Mouse (Mus musculus) heart, postnatal 10 days (tissue): ENCODE data around the gene Prps1l1. TPM values are rescaled to one million over a fixed set of nuclear protein-coding genes. Genes with fewer than 3 reads are reported as not detected.

Source experiments
- DNase-seq, 2 experiments: peaks; one replicate each; pipeline ENCODE4 v3.0.0; 2021
- intact Hi-C: fragments of 180-260 bp; cut with DNase I; formaldehyde crosslinking; loops from one replicate; pipeline ENCODE4 v1.15.1; 2025
- total RNA-seq, 2 experiments: library from RNA; stranded (reverse); gene quantifications; 2 replicates each; pipeline ENCODE4 v1.2.3; 2021

Gene Prps1l1
- not detected for total RNA-seq

DNA sequence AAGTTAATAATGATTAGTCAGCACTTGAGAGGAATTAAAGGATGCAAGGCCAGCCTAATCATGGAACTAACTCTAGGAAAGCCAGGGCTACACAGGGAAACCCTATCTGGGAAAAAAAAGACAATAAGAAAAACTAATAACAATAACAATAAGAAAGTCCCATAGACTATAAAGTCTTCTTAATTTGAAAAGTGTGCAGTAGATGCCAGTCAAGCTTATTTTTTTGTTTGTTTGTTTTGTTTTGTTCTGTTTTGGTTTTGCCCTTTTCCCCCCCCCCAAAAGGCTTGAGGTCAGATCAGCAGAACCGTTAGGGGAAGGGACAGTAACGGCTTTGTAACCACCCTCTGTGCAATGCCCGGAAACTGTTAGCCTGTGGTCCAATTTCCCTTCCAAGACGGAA is at the start of gene Prps1l1:
TSS of gene Prps1l1 (plus strand) at position 301 of the 400 bp plus-strand sequence.
- intact Hi-C loops, result no loop called here
- DNase-seq, result no peak

DNA sequence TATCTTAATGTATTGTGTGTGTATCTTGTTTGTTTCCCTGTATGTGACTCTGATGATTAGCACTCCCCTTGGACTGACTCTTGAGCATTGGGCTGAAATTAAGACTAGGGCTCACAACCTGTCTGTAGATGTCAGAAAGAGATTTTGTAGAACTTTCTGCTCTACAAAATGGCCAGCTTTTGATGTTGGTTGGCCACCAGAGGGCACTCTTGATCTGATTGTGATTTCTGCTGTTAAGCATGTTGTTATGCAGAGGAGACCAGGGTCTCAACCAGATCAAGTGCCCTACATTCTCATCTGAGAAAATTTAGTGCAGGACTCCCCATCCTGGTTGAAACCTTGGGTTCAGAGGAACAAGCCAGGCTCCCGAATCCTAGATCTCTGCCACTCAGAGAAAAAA is 46.6 kb upstream of the Prps1l1 start:
- no peak for DNase-seq
- intact Hi-C loops, result no loop called here

DNA sequence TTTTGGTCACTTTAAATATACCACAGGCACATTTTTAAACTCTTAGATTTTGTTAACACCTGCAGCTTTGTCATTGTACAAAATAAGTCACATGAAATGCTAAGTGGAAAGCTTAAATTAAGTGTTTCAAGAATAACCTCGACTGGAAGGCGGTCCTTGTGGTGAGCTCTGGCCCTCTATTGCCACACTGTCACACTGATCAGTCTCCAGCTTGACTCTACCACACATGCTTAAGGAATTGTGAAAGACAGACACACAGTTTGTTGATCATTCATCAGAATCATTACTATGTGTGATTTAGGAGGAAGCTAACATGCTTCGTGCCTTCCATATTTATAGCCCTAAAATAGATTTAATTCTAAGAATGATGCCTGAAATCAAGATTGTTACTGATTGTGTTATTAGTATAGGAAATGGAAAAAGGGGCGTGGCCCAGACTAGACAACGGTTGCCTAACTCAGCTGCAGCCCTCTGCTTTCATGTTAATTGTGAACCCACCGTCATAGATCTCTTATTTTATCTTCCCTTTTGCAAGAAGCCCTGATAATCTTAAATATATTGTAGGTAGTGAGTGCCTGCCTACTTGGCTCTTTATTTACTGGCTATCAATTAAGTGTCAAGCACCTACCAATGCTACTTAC is 35.4 kb upstream of the Prps1l1 start:
- intact Hi-C loops, result no loop called here
- no peak for DNase-seq

DNA sequence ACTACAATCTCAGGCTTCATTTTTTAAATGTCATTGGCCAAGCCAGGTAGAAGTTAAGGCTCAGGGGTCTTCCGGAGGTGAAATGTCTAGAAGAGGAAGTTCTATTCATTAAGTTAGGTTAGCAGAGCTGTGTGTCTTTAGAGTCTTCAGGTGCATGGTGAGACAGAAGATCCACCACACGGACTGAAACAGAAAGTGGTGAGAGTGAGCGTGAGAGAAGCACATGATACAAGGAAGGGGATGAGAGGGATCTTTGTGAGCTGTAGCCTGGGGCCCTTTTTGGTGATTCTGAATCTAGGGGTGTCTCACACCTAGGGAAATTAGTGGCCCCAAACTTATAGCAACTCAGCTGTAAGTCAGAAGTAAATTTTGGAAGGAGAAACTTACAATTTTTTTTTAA is 8.6 kb upstream of the Prps1l1 start:
- intact Hi-C loops, result no loop called here

DNA sequence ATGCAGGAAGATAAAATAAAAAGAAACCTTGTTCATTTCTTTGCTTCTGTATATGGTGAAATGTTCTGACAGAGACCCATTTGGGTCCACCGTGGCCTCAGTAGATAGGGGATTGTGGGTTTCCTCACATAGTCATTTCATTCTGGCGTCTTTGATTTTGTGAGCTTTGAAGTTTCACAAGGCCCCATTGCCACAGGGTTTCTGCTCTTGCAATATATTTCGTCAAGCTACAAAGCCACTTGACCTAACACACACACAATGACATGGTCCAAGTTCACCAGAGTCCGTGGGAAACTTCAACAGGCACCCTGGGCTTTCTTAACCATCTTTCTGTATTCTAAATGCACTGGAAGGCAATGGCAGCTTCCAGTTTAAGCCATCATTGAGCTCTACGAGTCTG is 1.3 kb downstream of the Prps1l1 start:
- intact Hi-C loops, result no loop called here
- DNase-seq, result no peak

More for the DNA sequence above, 8.6 kb upstream of the Prps1l1 start:
- DNase-seq, result no peak

DNA sequence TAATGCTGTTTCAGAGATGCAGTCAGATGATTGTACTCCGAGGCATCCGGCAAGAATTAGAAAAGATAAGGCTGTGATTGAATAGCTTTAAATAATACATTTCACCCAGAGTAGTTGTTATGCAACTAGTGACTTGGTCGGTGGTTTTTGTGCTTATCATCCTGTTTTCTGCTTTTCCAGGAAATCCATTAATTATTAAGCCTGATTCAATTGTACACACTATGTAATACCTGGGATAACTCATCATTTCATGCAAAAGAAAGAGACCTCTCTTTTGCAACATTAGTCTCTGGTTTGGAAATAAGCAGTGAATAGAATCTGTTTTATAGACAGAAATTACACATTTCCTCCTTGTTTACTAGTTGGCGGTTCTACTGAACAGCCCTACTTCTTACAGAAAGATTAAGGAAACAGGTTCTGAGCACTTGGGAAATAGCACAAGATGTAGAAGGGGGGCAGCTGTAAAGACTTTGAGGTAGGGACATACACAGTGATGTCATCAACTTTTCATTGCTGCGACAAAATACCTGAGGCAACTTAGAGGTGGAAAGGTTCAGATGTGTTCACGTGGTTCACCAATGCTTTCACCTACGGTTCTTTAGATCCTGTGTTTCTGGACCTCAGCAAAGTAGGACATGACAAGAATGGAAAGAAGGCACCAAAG is 5.1 kb downstream of the Prps1l1 start:
- DNase-seq, result no peak
- intact Hi-C loops, result no loop called here

DNA sequence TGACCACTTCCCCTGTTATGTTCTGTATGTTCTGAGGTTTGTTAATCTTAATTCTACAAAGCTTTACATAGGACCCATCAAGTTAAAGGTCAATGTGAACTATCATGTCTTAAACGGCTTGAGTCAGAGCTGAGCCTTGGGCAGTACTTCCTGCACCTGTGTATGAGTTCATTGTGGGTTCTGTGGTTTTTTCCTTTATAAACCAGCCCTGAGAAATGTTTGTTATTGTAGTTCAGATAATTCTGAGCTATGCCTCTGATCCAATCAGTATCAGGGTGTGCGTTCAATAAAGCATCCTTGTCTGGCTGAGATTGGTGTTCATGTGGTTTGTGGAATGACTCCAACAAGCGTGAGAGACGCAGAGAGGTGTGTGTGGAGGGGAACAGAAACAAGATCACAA is 5.8 kb downstream of the Prps1l1 start:
- intact Hi-C loops, result no loop called here
- DNase-seq, result no peak

DNA sequence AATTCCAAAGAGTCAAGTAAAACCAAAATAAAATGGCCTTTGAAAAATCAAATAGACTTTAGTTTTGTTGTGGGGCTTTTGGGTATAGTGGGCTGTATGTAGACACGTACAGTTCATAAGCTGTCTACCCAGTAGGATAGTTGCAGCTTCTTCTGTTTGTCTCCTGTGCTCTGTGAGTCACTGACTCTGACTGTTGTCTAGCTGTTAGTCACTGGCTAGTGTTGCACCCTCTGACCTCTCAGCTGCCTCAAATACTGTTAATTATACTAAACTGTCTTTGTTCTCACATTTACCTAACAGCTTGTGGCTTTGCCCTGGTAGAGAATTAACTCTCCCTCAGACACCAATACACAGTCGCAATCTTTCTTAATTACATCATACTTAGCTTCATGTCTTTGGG is 7.3 kb downstream of the Prps1l1 start:
- intact Hi-C loops, result no loop called here
- DNase-seq, result no peak

DNA sequence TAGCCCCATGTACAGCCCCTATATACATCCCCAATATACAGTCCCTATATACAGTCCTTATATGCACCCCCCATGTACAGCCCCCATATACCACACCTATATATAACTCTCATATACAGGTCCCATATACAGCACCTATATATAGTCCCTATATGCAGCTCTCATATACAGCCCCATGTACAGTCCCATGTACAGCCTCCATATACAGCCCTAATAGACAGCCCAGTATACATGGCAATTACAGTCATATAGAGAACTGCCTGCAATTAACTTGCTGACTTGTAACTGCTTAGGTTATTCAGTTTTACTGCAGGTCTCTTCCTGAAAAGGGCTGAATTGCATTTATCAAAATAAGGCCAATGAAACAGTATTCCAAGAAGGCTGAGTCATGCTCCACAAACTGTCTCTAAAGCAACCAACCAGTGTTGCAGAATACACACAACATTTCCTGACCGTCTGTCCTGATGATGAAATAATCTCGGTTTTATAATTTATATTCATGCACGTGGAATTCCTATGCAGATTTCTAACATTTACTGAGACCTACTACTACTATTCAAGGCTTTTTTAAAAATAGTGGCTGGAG is 13.1 kb downstream of the Prps1l1 start:
- intact Hi-C loops, result no loop called here

DNA sequence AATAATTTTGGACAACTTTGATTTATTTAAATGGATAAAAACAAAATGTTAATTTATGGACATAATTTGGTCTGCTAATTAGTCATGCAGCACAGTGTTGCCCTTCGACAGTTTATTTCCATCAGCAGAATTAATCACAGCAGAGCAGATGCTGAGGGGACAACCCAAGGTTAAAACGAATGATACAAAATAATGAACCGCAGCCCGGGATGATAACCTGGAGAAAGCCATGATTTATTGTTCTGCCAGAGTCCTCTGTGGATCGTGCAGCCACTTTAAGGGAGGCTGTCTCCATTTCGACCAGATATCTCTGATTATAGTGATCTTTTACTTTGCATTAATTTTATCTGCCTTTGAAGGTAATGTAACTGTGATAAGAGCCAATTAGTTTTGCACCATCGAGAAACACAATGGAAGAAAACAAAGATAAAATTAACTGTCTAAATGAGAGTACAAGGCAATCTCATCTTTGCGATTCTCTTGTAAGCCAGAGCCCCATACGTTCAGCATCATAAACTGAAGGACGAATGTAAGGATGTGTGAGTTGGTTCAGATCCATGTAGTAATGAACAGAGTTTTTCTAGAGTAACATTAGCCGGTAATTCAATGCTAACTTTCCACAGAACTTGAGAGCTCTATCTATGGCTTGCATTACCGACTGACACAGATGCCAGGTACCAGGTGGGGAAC is 14.4 kb downstream of the Prps1l1 start:
- intact Hi-C loops, result no loop called here
- no peak for DNase-seq

More for the DNA sequence above, 13.1 kb downstream of the Prps1l1 start:
- DNase-seq, result no peak

DNA sequence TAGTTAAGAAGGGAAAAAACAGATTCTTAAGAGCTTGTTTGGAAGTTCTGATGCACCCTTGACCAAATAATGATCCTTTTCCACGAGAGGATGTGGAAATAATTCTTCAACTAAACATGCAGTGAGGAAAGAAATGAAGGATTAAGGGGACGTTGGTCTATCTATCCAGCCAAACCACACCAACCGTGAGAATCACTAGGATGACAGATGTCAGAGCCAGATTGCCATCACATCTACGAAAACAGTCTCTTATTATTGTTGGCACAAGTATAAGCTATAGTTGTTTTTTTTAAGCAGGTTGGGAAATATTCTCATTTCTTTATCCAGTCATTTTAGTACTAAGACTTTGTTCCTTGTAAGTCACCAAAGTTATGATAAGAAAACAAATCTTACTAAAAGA is 15.8 kb downstream of the Prps1l1 start:
- intact Hi-C loops, result no loop called here

DNA sequence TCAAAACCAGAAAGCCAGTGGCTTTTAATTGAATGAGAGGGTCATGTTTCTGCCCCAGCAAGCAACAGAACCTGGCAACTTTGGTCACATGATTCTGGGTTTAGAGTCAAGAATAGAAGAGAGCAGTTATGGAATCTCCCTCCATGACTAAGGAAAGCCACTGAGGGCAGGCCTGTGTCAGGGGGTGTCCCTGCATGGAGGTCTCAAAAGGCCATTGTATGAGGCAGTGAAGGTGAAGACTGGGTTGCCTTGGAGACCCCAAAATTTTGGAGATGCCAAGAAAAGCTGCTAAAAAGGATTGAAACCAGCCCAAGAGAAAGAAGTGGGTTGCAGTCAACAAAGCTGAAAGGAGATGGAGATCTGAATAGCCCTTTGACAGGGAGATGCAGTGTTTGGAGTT is 21.2 kb downstream of the Prps1l1 start:
- no peak for DNase-seq
- intact Hi-C loops, result no loop called here

More for the DNA sequence above, 15.8 kb downstream of the Prps1l1 start:
- DNase-seq, result no peak

DNA sequence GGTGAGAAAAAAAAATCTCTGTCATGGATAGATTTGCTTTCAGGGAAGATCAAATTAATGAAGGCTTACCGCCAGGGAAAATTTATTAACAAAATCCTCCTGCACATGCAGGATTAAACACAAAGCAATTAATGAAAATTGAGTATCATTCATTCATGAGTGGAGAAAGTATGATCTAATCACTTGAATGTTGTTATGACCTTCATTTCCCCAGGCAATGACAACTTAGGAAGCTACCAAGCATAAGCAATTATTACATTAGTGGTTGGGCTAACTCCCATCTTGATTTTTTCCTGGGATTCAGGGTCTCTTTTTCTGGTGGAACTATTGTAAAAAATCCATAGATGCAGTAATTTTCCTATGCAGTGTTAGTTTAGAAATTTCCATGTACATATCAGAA is 23.3 kb downstream of the Prps1l1 start:
- intact Hi-C loops, result no loop called here
- DNase-seq, result no peak

DNA sequence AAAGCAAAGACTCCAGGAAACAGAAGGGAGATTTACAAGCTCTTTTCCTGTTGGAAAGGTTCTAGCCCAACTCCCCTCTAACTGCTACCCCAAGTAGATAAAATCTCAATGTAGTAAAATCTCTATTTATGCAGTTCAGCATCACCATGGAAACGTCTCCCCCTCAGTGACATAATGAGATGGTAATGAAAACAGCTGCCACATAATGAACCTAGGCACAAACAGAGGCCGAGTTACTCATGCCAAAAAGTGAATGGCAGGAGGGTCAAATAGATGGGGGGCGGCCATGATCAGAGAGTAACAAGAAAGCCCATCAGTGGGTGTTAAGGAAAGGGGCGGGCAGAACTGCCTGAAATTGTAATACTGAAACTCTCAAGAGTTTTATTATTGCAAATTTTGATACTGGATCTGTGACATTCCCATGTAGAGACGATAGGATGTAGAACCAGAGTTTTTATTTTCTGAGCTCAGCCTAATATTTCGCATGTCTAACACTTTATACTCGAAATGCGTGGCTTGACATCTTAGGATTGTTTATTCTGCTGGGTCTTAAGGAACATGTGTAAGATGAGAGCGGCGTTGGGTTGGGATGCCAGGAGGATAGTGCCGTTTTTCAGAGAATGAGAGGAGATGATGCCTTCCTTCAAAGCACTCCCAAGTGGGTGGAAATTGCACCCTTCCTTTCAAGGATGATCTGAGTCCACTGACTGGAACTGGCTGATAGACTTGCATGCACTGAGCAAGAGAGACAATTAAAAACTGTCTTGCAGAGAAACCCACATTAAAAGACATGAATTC is 24.0 kb downstream of the Prps1l1 start:
- intact Hi-C loops, result no loop called here
- DNase-seq, result no peak

DNA sequence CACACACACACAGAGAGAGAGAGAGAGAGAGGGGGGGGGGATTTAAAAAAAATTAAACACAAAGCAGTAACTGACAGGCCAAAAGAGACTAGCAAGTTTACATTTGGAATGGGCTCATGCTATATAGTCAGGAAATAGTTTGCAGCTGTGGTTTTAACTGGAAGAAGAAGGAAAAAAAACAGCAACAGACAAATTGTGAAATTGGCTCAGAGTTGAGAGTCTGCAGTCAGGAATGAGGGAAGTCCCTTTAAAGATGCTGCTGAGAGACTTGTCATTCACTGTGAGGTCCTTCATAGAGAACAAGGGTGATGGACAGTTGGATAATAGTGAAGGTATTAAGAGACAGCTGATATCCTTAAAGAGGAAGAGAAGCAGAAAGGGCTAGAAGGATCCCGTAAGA is 26.9 kb downstream of the Prps1l1 start:
- intact Hi-C loops, result no loop called here

DNA sequence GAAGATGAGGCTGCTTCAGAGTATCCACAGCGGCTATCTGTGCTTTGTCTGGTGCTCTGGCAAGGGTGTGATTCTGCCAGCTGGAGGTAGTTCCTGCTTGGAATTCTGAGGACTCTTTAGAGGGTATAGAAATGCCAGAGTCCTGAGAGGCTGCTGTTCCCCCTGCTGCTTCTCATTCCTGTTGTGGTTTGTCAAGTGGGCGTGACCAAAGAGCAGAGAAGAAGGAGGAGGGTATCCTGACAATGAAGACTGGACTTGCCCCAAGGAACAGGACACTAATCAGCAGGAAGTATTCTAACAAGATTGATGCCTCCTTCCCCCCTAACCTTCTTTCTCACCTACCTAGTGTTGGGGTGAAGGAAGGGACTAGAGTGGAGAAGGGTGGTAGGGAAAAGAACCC is 29.4 kb downstream of the Prps1l1 start:
- intact Hi-C loops, result no loop called here
- DNase-seq, result no peak

More for the DNA sequence above, 26.9 kb downstream of the Prps1l1 start:
- DNase-seq, result no peak

DNA sequence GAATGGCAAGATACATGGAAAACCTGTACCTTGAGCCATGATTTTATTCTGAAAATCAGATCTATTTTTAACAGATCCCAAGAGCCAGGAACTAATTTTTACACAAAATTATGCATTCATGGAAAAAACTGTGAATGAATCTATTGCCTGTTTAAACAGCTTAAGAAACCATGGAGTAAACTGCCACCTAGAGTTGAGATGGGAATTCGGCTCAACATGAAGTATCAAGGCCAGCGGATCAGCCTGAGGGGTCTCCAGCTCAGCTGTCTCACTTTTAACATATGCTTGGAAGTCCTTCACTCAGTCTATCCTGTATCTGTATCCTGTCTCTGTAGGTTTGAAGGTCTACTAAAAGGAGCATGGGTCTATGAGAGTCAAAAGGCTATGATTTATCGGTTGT is 31.5 kb downstream of the Prps1l1 start:
- no peak for DNase-seq
- intact Hi-C loops, result loop anchor here (2.0 to 5.0 kb wide), 2 partner anchors 166 to 351 kb away; no protein-coding TSS in a partner anchor

DNA sequence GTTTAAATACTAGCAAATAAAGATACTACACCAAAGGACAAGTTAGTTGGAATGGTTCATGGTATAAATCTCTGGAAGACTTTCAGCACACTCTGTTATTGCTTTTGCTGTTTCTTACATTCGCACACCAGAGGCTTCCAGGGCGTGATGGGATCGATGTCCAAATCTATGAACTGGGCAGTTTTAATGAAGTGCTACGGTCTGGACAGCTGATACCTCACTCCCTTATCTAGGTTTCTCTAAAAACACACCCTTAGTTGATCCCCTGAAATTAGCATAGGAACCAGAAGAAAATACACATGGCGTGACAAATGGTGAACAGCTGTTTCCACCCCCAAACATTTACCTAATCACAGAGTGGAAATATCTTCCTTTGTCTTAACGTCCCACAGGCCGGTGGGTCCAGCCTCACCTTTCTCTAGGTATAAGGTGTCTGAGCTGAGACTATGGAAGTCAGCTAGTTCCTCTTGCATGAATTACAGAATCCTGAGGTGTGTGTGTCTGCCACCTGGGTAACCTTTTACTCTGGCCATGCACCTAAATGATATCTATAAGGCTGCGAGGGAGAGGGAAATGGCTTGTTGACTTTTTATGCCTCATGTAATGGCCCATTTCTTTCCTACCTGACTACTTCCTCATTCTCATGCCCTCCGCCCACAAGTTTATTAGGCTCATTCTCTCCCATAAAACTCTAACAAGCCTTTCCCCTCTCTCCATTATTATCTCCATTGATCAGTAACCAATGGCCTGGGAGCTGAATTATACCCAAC is 32.1 kb downstream of the Prps1l1 start:
- intact Hi-C loops, result loop anchor here (2.0 to 5.0 kb wide), 2 partner anchors 166 to 352 kb away; no protein-coding TSS in a partner anchor
- DNase-seq, result no peak

DNA sequence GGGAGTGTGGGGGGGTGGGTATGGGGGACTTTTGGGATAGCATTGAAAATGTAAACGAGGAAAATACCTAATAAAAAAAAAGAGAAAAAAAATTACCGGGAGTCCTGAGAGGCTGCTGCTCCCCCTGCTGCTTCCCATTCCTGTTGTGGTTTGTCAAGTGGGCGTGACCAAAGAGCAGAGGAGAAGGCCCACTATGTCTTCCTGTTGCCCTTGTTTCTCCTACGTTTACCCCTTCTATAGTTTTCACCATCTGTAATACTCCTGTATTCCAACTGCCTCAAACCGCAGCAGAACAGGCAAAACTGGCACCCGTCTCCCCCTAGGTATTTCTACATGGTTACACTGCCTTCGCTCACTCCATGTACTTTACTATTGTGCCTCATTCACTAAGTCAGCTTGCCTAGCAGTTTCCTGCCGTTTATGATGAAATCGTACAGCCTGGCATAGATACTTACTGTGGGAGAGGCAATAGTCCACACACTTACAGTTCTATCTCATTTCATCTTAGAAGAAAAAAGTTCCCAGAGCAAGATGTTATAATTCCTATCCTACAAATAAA is 34.2 kb downstream of the Prps1l1 start:
- no peak for DNase-seq
- intact Hi-C loops, result loop anchor here (5.0 kb wide), 1 partner anchor 164 kb away; no protein-coding TSS in a partner anchor

DNA sequence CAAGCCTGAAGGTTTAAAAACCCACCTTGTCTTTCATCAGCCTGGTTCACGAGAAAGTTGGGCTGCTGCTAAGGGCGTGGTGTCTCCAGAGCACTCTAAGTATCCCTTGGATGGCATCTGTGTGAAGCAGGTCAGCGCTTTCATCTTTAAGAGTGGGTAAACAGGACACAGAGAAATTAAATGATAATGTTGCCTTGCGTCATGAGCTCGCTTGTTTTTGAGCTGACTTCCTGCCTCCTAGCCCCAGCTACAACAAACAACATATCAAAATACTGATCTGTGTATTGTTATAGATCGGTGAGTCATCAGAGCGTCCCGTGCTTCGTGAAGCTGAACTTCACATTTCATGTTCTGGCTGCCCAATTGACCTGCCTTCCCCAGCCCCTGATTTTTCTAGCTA is 36.7 kb downstream of the Prps1l1 start:
- intact Hi-C loops, result no loop called here
- no peak for DNase-seq
